Mouse (Mus musculus) intestine, embryonic 15.5 days (tissue): ENCODE measurements around the gene Mas1. TPM values are rescaled to one million over a fixed set of nuclear protein-coding genes. Genes with fewer than 3 reads are reported as not detected.

Experiments
- ATAC-seq: fragments of 200-750 bp; cut with Nextera tagmentation; 2 replicates; pipeline ENCODE4 v1.8.0; 2017; ENCODE audit warnings: moderate TSS enrichment, moderate library complexity
- H3K27ac ChIP-seq: fragments of 300-500 bp; sonication (generic); 2 replicates; pipeline ENCODE4 v1.5.1; 2015; ENCODE audit warnings: mild to moderate bottlenecking, inconsistent platforms
- H3K27me3 ChIP-seq: fragments of 300-500 bp; sonication (generic); replicated peaks from 2 replicates; pipeline ENCODE4 v1.6.1; 2015; ENCODE audit warnings: inconsistent platforms
- H3K36me3 ChIP-seq: fragments of 300-500 bp; sonication (generic); 2 replicates; pipeline ENCODE4 v1.6.1; 2015; ENCODE audit warnings: inconsistent platforms
- H3K4me1 ChIP-seq: fragments of 300-500 bp; sonication (generic); replicated peaks from 2 replicates; pipeline ENCODE4 v1.6.1; 2015; ENCODE audit warnings: inconsistent platforms
- H3K4me2 ChIP-seq: fragments of 300-500 bp; sonication (generic); replicated peaks from 2 replicates; pipeline ENCODE4 v1.6.1; 2015; ENCODE audit warnings: mild to moderate bottlenecking, inconsistent platforms
- H3K4me3 ChIP-seq: fragments of 300-500 bp; sonication (generic); replicated peaks from 2 replicates; pipeline ENCODE4 v1.5.1; 2015; ENCODE audit warnings: inconsistent platforms
- H3K9ac ChIP-seq: fragments of 300-500 bp; sonication (generic); 2 replicates; pipeline ENCODE4 v1.6.1; 2015; ENCODE audit warnings: inconsistent platforms
- H3K9me3 ChIP-seq: fragments of 300-500 bp; sonication (generic); 2 replicates; pipeline ENCODE4 v1.6.1; 2016; ENCODE audit warnings: inconsistent platforms
- WGBS: fragments of 180-500 bp; shearing (Covaris S2); methylation state at CpG from one replicate; pipeline ENCODE4 v1.1.7; 2015; 5-methylcytosine and 5-hydroxymethylcytosine counted together
- polyA plus RNA-seq: library from polyadenylated mRNA; unstranded; fragments of >200 nt; fragmentation: Nextera tagmentation; extraction: Ambion mirVana; gene quantifications from 2 replicates; pipeline ENCODE4 v1.2.1, GENCODE M21; 2015

The Mas1 gene
- polyA plus RNA-seq, 1 experiment from 2014 or later, result 0.40 TPM

GRCm38 (mm10) chr17:12844540-12844939 is 23.4 kb downstream of the Mas1 start:
- no peaks in the 10 kb centered on the region for H3K9me3 ChIP-seq
- no peak for ATAC-seq
- WGBS, result 75% methylated on average over 4 of the region's 4 CpGs
- H3K36me3 ChIP-seq, result no peaks in the 10 kb centered on the region
- H3K27ac ChIP-seq, result no peak overlapping the region
- H3K27me3 ChIP-seq, result no peaks in the 10 kb centered on the region
- no peak overlapping the region for H3K9ac ChIP-seq
- peaks cover 7% of the 10 kb centered on the region; the same call in 1 of the 2 replicates for H3K4me1 ChIP-seq
- H3K4me3 ChIP-seq, result no peak overlapping the region
- no peak overlapping the region for H3K4me2 ChIP-seq

GRCm38 (mm10) chr17:12843826-12844225 is 24.1 kb downstream of the Mas1 start:
- H3K4me2 ChIP-seq, result no peak overlapping the region
- no peaks in the 10 kb centered on the region for H3K36me3 ChIP-seq
- H3K27ac ChIP-seq, result no peak overlapping the region
- ATAC-seq, result no peak
- H3K4me3 ChIP-seq, result no peak overlapping the region
- H3K27me3 ChIP-seq, result no peaks in the 10 kb centered on the region
- 75% methylated on average over 6 of the region's 6 CpGs for WGBS
- no peak overlapping the region for H3K9ac ChIP-seq
- peaks cover 7% of the 10 kb centered on the region; the same call in 1 of the 2 replicates for H3K4me1 ChIP-seq
- H3K9me3 ChIP-seq, result no peaks in the 10 kb centered on the region

GRCm38 (mm10) chr17:12839475-12840267 is 28.3 kb downstream of the Mas1 start:
- Histone ChIP-seq H3K36me3 (no peaks in the 10 kb centered on the region), H3K27ac (no peak overlapping the region), H3K4me3 (no peak overlapping the region), H3K4me1 (no peaks in the 10 kb centered on the region), H3K9ac (no peak overlapping the region), H3K4me2 (no peak overlapping the region), H3K27me3 (no peaks in the 10 kb centered on the region), H3K9me3 (no peaks in the 10 kb centered on the region)
- WGBS, result 69% methylated on average over 10 of the region's 10 CpGs
- ATAC-seq, result no peak

- Histone ChIP-seq H3K4me3 (no peak overlapping the region), H3K4me2 (no peak overlapping the region), H3K9me3 (no peaks in the 10 kb centered on the region), H3K27me3 (no peaks in the 10 kb centered on the region), H3K9ac (no peak overlapping the region), H3K4me1 (no peaks in the 10 kb centered on the region), H3K27ac (no peak overlapping the region), H3K36me3 (no peaks in the 10 kb centered on the region)
- WGBS, result 88% methylated on average over 5 of the region's 5 CpGs
- ATAC-seq, result no peak
Measured at GRCm38 (mm10) chr17:12835738-12836137, 32.2 kb downstream of the Mas1 start.

- no peak overlapping the region for H3K4me3 ChIP-seq
- ATAC-seq, result no peak
- WGBS, result 74% methylated on average over 3 of the region's 3 CpGs
- H3K9ac ChIP-seq, result no peak overlapping the region
- no peak overlapping the region for H3K27ac ChIP-seq
- H3K27me3 ChIP-seq, result no peaks in the 10 kb centered on the region
- H3K9me3 ChIP-seq, result no peaks in the 10 kb centered on the region
- H3K4me2 ChIP-seq, result no peak overlapping the region
- H3K36me3 ChIP-seq, result no peaks in the 10 kb centered on the region
- no peaks in the 10 kb centered on the region for H3K4me1 ChIP-seq
Measured at GRCm38 (mm10) chr17:12834826-12835225, 33.1 kb downstream of the Mas1 start.

- no peaks in the 10 kb centered on the region for H3K27me3 ChIP-seq
- ATAC-seq, result no peak
- no peaks in the 10 kb centered on the region for H3K9me3 ChIP-seq
- H3K9ac ChIP-seq, result no peak overlapping the region
- no peaks in the 10 kb centered on the region for H3K36me3 ChIP-seq
- H3K4me2 ChIP-seq, result no peak overlapping the region
- WGBS, result 71% methylated on average over 3 of the region's 3 CpGs
- H3K4me3 ChIP-seq, result no peak overlapping the region
- no peak overlapping the region for H3K27ac ChIP-seq
- no peaks in the 10 kb centered on the region for H3K4me1 ChIP-seq
Measured at GRCm38 (mm10) chr17:12834317-12834716, 33.6 kb downstream of the Mas1 start.

- no peak overlapping the region for H3K4me3 ChIP-seq
- H3K4me2 ChIP-seq, result no peak overlapping the region
- no peaks in the 10 kb centered on the region for H3K36me3 ChIP-seq
- H3K27me3 ChIP-seq, result no peaks in the 10 kb centered on the region
- WGBS, result 91% methylated on average over 4 of the region's 4 CpGs
- H3K9me3 ChIP-seq, result no peaks in the 10 kb centered on the region
- H3K27ac ChIP-seq, result no peak overlapping the region
- no peaks in the 10 kb centered on the region for H3K4me1 ChIP-seq
- no peak overlapping the region for H3K9ac ChIP-seq
- 0 out of 2 replicates have a peak, but pooled peaks have one; percentile 49 for ATAC-seq
Measured at GRCm38 (mm10) chr17:12832657-12833056, 35.3 kb downstream of the Mas1 start.

GRCm38 (mm10) chr17:12832231-12832630 is 35.7 kb downstream of the Mas1 start:
- H3K4me3 ChIP-seq, result no peak overlapping the region
- H3K9me3 ChIP-seq, result no peaks in the 10 kb centered on the region
- H3K4me2 ChIP-seq, result no peak overlapping the region
- no peak overlapping the region for H3K27ac ChIP-seq
- no peak overlapping the region for H3K9ac ChIP-seq
- WGBS, result 90% methylated on average over 3 of the region's 3 CpGs
- H3K36me3 ChIP-seq, result no peaks in the 10 kb centered on the region
- no peaks in the 10 kb centered on the region for H3K27me3 ChIP-seq
- no peak for ATAC-seq
- no peaks in the 10 kb centered on the region for H3K4me1 ChIP-seq

- Histone ChIP-seq H3K9me3 (no peaks in the 10 kb centered on the region), H3K9ac (no peak overlapping the region), H3K4me1 (no peaks in the 10 kb centered on the region), H3K27me3 (no peaks in the 10 kb centered on the region), H3K27ac (no peak overlapping the region), H3K4me2 (no peak overlapping the region), H3K4me3 (no peak overlapping the region), H3K36me3 (no peaks in the 10 kb centered on the region)
- WGBS, result 67% methylated on average over 5 of the region's 5 CpGs
- no peak for ATAC-seq
Measured at GRCm38 (mm10) chr17:12830351-12830750, 37.6 kb downstream of the Mas1 start.

GRCm38 (mm10) chr17:12815885-12816284 is 52.1 kb downstream of the Mas1 start:
- no peak for ATAC-seq
- Histone ChIP-seq H3K4me2 (no peak overlapping the region), H3K4me3 (no peak overlapping the region), H3K4me1 (no peaks in the 10 kb centered on the region), H3K36me3 (peaks cover 30% of the 10 kb centered on the region), H3K27ac (no peak overlapping the region), H3K9ac (no peak overlapping the region), H3K9me3 (no peaks in the 10 kb centered on the region), H3K27me3 (no peaks in the 10 kb centered on the region)
- 86% methylated on average over 4 of the region's 4 CpGs for WGBS

GRCm38 (mm10) chr17:12814502-12814901 is 53.4 kb downstream of the Mas1 start:
- Histone ChIP-seq H3K4me1 (peaks cover 9% of the 10 kb centered on the region), H3K27ac (no peak overlapping the region), H3K4me2 (no peak overlapping the region), H3K4me3 (no peak overlapping the region), H3K9me3 (no peaks in the 10 kb centered on the region), H3K27me3 (no peaks in the 10 kb centered on the region), H3K36me3 (peaks cover 27% of the 10 kb centered on the region), H3K9ac (no peak overlapping the region)
- ATAC-seq, result no peak
- WGBS, result 68% methylated on average over 3 of the region's 3 CpGs

- 84% methylated on average over 1 of the region's 1 CpGs for WGBS
- peaks cover 17% of the 10 kb centered on the region for H3K4me1 ChIP-seq
- H3K4me2 ChIP-seq, result no peak overlapping the region
- H3K4me3 ChIP-seq, result no peak overlapping the region
- no peaks in the 10 kb centered on the region for H3K27me3 ChIP-seq
- no peak overlapping the region for H3K27ac ChIP-seq
- H3K9me3 ChIP-seq, result no peaks in the 10 kb centered on the region
- peaks cover 12% of the 10 kb centered on the region for H3K36me3 ChIP-seq
- ATAC-seq, result no peak
- H3K9ac ChIP-seq, result no peak overlapping the region
Measured at GRCm38 (mm10) chr17:12810973-12811303, 57.0 kb downstream of the Mas1 start.
